Mouse (Mus musculus) megakaryocyte-erythroid progenitor cell, adult 5-6 weeks (primary cell): Measurements from ENCODE around the gene Hpca. TPM values are rescaled to one million over a fixed set of nuclear protein-coding genes. Genes with fewer than 3 reads are reported as not detected.
A peak's percentile ranks its signal among the peaks of the same experiment; 100 is the strongest.

Experiments
- ATAC-seq: replicated peaks from 2 replicates; pipeline ENCODE4 v1.8.0; 2016; ENCODE audit warnings: mild to moderate bottlenecking, inconsistent platforms; ENCODE audit not compliant: severe bottlenecking, poor library complexity, low FRiP score, low TSS enrichment
- total RNA-seq, 2 experiments: library from RNA; stranded (forward) in 1 of 2; stranded (reverse) in 1 of 2; fragments of 200-1000, 215-1000 nt in 1 of 2; fragments of >200 nt in 1 of 2; fragmentation: Nextera tagmentation in 1 of 2; gene quantifications; 2 replicates each; pipeline ENCODE4 v1.2.3; 2014 to 2017

The Hpca gene
- total RNA-seq, 2 experiments from 2014 or later: not detected

- ATAC-seq: no peak
Measured at GRCm38 (mm10) chr4:129136579-129137391, 14.9 kb upstream of the Hpca start, which contains the start of gene Fndc5. Gene Fndc5, plus strand, starts transcription at chr4:129136999.

GRCm38 (mm10) chr4:129136189-129136578, 14.3 kb upstream of the Hpca start:
- no peak for ATAC-seq

DNA sequence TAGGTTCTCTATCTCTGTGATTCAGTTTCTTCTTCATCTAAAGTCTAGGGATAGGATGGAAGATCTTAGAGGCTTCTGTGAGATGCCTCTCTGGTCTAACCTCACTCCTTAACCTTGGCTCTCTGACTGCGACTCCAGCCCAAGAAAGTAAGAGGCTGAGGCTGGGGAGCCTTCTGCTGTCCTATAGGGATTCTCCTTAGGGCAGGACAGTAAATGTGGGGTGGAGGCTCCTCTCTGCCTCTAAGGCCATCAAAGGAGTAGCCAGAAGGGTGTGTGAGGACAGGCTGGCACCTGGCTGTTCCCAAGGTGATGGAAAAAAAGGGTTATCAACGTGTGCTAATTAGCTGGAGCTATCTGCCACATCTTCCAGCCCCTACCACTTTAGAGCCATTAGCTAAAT, 13.8 kb upstream of the Hpca start:
- ATAC-seq: no peak

DNA sequence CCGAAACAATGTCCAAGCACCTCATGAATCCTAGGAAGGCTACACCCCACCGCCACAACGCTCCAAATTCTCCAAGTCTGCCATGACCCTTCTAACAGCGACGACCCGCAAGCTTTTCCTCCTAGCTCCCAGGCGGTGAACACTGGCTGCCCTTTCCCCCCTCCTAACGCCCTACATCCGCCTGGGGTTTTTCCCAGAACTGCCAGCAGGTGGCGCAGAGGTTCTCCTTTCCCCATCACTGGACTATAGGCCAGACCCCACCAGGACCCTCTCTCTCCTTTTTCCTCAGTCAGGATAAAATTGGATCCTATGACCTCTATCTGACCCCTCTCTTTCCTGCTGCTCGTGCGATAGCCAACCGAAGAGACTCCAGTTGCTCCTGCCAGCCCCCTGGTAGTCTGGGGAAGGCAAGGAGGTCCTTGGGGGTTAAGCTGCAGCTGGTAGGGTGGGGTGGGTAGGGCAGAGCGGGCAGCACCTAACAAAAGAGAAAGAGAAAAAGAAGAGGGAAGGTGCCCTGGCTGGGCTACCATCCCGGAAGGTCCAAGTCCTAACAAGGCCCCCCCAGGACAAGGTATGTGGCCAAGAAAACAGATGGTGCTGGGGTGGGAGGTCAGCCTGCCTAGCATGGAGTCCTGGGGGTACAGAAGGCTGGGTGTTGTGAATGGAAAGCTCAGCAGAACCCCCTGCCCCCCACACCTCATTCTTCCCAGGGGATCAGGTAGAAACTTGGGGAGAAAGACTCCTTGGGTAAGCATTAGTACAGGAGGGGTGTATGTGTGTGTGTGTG, 13.2 kb upstream of the Hpca start:
- ATAC-seq: peak; percentile 36; the same call in 1 of the 2 replicates

GRCm38 (mm10) chr4:129130755-129131303, 9.0 kb upstream of the Hpca start:
- no peak for ATAC-seq

DNA sequence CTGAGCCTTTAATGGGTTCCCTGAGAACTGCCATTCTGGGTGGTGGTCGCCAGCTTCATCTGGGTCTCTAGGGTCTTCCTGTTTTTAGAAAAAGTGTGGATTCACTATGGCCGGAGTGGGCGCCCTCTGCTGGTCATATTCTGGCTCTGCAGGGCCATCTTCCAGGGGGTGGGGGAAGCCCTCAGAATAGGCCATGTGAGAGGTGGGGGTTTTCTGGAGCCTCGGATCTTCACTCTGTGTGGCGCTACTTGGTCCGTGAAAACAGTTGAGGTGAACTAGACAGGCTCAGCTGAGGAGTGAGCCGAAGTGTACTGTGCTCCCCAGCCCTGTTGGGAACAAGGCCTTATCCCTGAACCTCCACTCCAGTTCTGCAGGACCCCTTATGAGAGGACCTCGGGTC, 8.3 kb upstream of the Hpca start:
- 0 out of 2 replicates have a peak, but pooled peaks have one; percentile 24 for ATAC-seq

DNA sequence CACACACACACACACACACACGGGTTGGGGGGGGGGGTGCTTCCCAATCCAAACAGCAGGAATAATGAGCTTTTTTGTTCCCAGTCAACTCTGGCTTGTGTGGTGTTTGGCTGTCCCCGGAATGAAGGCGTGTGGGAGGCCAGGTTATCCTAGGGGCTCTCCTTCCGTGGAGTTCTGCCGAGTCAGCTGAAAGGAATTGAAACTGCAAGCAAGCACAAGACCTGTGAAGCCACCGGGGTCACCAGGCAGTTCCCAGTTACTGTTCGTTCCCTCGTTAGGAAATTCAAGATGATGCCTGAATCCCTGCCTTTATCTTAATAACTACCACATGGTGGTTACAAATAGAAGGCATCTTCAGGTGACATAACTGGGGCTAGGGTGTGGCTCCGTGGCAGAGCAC, 7.6 kb upstream of the Hpca start:
- ATAC-seq: no peak

DNA sequence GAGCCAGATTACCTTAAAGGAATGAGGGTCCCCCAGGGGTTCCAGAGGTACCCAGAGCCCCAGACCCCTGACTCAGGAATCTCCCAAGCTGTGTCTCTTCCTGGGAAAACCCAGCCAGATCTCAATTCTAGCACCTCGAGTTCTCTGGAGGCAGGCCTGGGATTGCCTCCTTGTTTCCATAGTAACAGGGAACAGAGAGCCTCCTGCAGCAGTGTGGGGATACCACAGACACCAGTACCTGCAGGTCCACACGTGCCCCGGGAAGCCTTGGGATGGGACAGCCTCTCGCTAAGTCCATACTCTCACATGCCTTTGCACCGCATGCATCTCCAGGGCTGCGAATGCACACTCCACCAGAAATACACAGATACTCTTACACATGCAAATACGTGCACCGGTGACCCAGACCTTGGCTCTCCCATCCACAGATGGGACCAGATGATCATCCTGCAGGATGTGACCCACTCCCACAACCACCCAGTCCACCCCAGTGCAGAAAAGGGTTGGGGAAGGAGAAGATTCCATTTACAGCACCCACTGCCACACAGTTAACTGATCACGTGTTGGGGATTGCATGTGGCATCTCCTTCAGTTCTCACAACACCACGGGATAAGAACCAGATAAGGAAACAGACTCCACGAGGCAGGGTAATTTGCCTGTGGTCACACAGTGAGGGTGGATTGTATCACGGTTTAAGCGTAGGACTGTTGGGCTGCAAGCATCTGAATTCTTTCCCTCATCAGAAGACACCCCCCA, 6.9 kb upstream of the Hpca start:
- no peak for ATAC-seq

- no peak; the same call in 1 of the 2 replicates for ATAC-seq
Measured at GRCm38 (mm10) chr4:129125736-129126451, 4.1 kb upstream of the Hpca start.

DNA sequence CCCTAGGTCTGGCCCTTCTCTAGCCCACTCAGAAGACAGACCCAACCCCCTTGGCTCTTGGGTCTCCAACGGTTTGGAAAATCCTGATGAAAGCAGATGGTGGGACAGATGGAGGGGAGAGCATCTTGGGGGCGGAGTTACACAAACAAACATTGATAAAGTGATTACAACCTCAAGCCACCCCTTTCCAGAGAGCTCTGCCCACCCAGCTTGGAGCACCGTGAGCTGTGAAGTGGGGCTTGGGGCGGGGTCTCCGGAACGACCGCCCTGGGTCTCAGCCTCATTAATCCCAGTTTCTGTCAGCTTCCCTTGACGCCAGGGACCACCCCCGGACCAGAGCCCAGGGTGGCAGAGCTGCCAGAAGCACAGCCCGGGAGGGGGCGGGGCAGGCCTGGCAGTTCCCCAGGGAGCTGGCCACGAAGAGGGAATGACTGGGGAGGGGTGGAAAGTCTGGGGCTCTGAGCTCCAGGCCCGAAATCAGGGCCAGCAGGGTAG, 2.9 kb upstream of the Hpca start:
- ATAC-seq: no peak

GRCm38 (mm10) chr4:129122719-129123118, 883 bp upstream of the Hpca start:
- ATAC-seq: no peak

- no peak for ATAC-seq
Measured at GRCm38 (mm10) chr4:129122107-129122506, 271 bp upstream of the Hpca start.

DNA sequence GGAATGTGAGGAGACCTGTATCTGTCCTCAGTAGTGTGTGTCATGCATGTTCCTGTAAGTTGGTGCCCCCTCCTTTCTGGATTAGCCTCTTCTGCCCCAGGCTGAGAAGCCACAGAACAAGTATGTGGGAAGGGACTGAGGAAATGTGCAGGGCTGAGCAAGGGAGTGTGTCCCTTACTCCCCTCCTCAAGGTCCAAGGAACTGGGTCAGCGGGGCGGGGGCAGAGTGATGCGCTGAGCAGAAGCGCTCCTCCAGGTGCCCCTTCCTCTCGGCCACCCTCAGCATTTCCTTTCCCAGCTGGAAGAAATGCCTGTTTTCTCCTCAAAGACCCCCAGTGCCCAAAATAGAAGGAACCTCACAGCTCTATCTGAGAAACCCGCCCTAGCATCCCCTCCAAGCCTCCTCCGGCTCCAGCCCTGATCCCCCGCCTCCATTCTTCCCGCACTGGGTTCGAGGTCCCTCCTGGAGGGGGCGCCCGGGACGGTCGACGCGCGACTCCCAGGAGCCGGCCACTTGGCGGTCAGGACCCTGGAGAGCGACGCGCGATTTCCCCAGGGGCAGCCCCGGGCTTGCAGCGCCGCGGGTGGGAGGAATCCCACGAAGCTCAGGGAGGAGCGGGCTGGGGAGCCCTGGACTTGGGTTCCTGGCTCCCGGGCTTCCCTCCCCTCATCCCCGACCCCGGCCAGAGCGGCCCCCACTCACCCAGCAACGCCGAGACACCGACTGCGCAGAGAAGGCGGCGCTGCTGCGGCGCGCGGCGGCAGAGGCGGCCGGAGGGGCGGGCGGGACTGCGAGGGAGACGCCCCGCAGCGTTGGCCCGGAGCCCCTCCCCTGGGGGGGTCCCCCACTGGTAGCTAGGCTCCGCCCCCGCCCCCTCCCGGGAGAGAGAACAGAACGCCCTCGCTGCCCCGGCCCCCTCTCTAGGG, 1.1 kb downstream of the Hpca start:
- peak; percentile 76 for ATAC-seq

DNA sequence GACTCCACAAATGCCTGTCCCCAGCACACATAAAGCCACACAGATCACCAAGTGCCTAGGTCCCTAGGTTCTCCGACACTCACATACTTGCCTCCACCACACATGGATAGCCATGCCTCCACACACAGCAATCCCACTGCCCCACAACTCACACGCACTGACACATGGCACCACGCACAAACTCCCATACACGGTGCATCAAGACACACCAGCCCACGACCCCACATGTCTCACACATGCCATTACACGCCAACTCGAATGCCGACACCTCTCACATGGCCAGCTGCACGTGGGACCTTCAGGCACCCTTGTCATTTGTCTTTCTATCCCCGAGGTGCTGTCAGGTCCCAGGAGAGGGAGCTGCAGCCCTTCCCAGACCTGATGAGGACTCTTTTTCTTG, 2.1 kb downstream of the Hpca start:
- no peak for ATAC-seq

DNA sequence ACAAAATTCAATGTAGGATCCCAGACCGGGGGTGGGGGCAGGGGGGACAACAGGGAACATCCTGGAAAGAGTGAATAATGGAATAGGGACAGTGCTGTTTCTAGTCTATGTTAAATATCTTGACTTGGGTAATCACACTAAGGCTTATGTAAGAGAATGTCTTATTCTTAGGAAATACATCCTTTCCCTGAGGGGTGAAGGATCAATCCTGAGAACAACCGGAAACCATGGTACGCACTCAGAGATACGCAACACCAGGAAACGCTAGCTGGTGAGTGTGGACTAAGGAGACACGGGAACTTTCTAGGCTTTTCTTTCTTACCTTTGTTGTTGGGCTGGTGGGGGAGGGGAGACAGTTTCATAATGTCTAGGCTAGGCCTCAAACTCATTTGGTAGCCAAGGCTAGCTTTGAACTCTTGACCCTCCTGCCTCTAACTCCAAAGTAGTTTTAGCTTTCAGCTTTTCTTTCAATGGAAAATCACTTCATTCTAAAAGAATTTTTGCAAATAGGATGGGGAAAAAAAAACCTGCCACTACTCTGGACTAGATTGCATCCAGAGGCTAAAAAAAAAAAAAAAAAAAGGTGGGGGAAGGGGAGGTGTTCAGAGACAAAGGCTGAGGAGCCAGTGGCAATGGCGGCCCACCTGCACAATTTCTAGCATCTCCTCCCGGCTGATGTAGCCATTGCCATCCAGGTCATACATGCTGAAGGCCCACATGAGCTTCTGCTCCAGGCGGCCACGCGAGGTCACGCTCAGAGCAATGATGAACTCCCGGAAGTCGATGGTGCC, 3.9 kb downstream of the Hpca start:
- ATAC-seq: no peak

DNA sequence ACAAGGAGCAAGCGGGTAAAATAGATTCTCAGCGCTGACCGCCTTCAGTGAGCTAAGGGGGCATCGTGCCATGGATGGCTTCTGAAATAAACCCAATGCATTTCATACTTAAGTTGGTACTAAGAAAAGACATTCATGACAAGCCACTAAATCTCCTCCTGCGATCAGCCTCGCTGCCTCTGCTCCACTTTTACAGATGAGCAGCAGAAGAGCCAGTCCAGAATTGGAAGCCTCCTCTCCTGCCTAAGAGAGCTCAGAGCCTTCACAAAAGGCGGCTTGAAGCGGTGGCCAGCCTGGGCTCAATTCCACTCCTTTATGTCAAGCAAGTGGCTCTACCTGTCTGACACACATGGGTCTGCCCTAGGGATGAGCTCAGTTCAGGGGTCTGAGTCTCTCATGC, 5.1 kb downstream of the Hpca start:
- ATAC-seq: no peak
